Mouse (Mus musculus): ENCODE results near the gene Sertad2.
A peak's percentile ranks its signal among the peaks of the same experiment; 100 is the strongest.

The Sertad2 gene

DNA sequence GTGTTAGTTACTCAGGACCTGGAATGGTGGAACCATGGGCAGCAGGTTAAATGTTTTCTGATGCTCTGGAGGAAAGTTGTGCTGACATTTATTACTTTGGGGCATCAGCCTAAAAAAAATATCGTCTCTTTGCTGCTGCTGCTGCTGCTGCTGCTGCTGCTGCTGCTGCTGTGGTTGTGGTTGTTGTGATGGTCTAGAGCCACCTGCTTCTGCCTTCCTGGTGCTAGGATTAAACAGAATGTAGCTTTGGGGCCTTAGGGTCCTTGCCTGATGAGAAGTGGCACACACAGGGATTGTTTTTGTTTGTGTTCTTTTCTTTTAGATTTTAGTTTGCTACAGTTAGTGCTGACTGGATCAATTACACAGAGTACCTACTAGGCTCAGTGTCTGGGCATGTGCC is 101.1 kb downstream of the Sertad2 start:
- no peak for DNase-seq (ENCODE audit: low spot score in 2 of 2)

DNA sequence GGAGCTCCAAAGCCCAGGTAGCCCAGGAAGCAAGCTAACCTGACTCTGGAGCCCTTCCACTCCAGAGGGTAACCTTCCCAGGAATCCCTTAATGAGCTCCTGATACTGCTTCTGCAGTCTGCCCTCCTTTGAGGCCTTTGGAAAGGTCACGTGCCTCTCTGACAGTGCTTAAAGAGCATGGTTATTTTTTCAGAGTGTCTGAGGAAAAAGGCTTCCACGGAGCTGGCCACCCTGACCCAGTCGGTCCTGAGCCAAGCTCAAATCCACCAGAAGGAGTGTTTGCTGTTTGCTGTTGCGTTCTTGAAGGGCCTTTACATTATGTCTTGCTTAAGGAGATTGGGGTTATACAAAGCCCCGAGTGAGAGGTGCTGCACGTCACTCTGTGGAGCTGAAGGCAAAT is 101.8 kb downstream of the Sertad2 start:
- DNase-seq (ENCODE audit: low spot score in 2 of 2), result no peak

DNA sequence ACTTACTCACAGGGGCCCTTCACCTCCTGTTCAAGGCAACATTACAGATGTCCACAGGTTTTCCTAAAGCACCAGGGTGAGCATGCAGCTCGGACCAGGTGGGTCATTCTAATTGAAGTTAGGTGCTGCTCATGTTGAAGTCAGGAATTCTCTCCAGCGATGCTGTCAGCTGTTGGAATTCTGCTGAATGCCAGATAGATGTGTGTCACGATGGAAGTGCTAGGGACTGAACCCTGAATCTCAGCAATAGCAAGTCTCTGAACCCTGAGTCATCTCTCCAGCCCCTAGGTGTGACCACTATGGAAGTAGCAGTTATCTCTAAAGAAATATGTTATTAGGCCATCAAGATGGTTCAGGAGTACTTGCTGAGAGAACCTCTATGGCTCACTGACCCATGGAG is 102.5 kb downstream of the Sertad2 start:
- no peak for DNase-seq (ENCODE audit: low spot score in 2 of 2)

DNA sequence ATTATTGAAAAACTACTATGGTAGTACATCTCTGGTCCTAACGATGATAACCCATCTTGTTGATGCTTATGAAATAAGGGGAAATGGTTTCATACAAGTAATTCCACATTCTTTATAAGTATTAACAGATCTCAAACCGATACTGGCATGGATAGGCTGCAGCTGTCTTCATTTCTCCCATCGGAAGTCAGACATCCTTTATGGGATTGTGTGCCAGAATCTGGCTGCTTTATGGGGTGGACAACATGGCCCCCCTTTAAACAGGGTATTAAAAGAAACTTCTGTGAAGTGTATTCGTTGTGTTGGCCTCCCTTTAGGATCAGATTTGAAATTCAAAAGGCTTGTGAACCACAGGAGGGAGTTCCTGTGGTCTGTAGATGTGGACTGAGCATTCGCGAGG is 103.1 kb downstream of the Sertad2 start:
- DNase-seq (ENCODE audit: low spot score in 2 of 2), result no peak

DNA sequence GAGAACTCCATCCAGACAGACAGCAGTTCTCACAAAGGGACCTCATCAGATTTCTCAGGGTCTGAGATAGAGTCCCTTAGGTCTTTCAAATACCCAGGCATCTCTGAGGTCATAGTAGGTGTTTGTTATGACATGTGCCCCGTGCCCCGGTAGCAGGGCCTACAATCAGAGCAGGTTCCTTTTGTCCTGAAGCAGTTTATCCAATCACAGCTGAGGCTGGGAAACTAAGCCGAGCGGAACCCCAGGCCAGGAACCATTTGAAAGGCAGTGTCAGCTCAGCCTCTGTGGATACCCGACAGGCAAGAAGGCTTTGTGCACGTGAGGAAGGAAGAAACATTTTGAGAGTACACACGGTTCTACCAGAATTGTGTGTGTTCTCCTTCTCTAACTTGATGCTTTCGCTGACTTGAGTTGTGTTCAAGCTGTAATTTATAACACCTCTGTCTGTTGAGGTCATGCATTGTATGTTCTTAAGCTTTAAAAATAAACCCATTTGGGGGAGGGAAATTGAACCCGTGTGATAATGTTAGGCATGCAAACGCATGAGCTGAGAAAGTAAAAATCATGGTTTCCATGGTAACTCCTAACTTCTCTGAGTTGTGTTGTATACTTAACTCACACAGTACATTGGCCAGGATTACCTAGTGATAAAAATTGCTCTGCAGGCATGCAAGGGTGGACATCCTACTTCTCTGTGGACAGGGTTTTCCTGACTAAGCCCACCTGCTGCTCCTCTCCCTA is 104.1 kb downstream of the Sertad2 start:
- DNase-seq (ENCODE audit: low spot score in 2 of 2), result no peak

DNA sequence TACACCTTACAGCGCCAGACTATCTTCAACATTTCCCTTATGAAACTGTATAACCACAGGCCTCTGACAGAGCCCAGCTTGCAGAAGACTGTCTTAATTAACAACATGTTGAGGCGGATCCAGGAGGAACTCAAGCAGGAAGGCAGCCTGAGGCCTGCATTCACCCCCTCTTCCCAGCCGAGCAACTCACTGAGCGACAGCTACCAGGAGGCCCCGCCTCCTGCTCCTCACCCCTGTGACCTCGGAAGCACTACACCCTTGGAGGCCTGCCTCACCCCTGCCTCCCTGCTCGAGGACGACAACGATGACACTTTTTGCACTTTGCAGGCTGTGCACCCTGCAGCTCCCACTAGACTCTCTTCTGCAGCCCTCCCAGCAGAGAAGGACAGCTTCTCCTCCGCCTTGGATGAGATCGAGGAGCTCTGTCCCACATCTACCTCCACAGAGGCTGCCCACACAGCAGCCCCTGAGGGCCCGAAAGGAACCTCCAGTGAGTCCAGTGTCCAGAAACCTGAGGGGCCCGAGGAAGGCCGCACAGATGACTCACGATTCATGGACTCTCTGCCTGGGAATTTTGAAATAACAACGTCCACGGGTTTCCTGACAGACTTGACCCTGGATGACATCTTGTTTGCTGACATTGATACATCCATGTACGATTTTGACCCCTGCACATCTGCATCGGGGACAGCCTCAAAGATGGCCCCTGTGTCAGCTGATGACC is 105.0 kb downstream of the Sertad2 start:
- DNase-seq (ENCODE audit: low spot score in 2 of 2), result no peak

DNA sequence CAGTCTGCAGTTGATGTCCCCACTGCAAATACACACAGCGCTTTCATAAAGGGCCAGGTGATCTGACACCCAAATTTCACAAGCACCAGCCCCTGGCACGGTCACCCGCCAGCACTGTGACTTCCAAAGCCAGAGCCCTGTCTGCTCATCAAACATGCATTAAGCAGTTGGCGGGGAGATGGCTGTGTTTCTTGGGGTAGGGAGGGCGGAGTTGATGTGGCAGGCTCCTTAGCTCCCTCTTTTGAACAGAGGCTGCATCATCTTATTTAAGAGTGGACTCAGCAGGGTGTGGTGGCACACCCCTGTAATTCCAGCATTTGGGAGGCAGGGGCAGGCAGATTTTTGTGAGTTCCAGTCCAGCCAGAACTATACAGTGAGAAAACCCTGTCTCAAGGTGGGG is 106.4 kb downstream of the Sertad2 start:
- DNase-seq (ENCODE audit: low spot score in 2 of 2), result no peak

DNA sequence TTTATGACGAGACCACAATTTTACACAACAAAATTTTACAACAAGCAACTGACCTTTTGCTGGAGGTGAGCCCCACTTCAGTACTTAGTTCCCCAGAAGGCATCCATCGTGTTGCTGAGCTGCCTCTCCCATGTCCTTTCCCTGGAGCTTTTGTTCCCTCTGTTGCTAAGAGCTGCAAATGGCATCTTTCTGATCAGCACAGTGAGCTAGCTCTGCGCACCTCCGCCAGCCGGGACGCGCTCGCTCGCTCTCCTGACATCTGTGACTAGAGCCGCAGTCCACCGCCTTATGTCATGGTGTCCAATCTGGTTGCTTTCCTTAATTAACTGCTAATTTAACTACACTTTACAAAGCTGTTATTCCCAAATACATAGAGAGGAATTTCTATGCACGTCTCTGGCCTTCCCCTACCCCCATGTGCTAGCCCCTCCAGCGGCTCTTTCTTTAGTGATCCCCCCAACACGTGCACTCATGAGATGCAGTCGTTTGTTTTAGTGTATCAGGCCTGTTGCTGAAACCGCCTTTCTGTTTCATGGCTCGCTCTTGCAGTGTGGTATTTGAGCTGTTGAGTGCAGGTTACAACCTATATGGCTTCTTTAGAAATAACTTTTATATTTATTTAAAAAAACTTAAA is 107.1 kb downstream of the Sertad2 start:
- no peak for DNase-seq (ENCODE audit: low spot score in 2 of 2)

DNA sequence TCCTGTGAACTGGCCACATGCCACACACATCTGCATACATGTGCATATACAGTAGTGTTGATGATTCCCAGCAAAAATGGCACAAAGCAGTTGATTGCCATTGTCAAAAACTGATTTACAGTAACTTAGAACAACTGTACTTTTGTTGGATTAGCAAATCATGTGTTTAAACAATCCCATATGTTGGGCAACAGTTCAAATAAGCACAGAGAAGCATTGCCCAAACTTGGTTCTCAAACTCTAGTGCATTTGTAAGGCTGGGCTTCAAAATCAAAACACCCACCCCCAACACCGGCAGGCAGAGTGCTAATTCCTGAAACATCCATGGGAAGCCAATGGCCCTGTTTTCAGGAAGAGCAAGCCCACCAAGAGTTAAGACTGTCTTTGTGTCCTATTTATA is 108.1 kb downstream of the Sertad2 start:
- DNase-seq (ENCODE audit: low spot score in 2 of 2), result no peak

DNA sequence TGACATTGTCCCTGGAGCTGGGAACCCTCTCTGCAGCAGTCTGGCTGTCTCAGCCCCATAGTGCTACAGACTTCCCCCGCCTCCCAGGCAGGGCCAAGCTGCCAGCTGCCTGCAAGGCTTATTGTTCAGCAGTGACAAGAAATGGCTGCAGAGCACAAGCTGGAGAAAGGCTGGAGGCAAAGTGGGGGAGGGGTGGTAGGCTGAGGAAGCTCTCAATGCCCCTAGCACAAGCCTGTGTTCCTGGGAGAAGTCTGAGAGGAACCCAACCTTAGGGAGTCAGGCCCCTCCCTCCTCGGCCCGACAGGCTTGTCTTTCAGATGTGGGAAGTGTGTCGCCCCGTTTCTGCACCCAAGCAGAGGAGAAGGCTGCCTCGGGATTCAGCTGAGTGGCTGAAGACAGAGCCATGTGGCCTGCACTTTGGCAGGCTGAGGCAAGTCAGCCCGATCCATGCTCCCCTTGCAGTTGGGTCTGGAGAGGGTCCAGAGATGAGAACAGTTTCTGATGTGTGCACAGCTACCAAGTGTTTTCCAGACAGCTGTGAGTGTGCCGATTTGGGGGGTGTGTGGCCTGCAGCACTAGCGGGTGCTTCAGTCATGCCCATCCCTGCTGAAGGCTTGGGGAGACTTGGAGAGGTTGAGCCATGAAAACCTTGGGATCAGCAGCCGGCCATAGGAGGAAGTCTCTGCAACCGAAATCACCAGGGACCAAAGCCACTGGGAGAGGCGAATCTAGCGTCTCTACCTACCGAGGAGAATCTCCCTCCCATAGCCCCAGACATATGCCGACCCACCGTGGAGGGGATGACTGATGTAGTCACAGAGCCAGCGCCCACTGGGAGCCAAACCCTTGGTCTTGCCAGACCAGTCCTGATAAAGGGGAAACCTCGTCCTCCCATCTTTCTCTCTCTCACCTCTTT is 113.0 kb downstream of the Sertad2 start:
- DNase-seq (ENCODE audit: low spot score in 2 of 2), result peak; percentile 47 to 59

DNA sequence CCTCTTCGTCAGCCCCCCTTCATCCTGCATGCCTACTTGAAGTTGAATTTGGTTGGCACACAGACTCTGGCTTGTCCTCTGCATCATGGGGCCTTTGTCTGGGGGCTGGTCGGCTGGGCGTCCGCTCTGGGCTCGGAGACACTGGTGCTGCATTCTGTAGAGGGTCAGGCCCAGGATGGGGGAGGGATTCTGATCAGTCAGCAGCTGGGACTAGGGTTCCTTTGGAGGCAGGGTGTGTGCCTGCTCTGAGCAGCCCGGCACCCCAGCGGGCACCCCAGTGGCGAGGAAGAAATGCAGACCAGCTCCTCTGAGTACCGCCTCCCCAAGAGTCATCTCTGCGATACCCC is 113.6 kb downstream of the Sertad2 start:
- no peak for DNase-seq (ENCODE audit: low spot score in 2 of 2)

DNA sequence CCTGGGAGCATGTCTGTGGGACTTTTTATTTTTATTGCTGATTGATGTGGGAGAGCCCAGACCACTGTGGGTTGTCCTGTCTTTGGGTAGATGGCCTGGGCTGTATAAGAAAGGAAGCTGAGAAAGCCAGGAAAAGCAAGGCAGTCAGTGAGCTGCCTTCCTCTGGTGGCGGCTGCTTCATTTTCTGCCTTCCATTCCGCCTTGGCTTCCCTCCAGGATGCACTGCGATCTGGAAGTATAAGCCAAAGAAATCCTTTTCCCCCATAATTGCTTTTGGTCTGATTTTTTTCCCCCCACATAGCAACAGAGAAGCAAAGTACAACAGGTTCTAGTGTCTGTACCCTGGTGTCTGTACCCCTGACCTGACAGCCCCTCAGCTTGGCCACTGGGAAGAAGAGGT is 116.0 kb downstream of the Sertad2 start:
- DNase-seq (ENCODE audit: low spot score in 2 of 2), result no peak

DNA sequence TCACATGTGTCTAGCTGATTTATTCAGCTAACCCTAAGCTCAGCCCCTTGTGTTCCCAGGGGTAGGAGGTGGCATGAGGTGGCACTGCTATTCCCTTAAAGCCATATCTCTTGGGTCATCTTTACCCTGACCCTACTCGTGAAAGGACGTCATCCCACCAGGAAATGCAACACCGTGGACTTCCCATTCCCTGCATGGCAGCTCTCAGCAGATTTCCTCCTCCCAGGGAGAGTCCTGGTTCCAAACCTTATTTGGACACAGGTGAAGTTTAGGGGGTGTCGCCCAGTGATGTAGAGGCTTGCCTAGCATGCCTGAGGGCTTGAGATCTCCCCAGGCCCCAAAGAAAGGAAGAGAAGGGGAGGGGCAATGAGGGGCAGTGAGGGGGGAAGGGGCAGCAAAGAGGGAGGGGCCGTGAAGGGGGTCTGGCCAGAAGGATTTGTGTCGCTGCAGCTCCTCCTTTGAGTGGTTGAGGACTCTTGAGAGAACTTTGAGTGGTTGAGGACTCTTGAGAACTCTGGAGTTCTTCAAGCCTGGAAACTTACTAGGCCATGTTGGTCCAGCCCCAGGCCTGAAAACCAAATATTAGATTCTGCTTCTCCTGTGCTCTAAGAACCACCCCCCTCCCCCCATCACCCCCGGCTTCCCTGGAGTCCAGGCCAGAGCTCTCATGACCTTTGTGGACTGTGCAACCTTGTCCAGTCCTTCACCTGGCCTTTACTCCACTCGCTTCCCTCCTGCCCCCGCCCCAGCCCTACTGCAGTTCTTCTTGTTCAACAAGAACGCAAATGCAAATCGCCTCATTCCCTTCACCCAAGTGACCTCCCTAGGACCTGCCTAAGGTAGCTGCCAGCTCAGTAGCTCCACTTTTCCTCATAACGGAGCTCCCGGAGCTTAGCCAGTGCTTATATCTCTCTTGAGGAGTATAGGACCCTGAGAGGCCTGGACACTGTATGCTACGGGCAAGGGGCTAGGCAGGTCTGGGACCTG is 117.4 kb downstream of the Sertad2 start:
- no peak for DNase-seq (ENCODE audit: low spot score in 2 of 2)

DNA sequence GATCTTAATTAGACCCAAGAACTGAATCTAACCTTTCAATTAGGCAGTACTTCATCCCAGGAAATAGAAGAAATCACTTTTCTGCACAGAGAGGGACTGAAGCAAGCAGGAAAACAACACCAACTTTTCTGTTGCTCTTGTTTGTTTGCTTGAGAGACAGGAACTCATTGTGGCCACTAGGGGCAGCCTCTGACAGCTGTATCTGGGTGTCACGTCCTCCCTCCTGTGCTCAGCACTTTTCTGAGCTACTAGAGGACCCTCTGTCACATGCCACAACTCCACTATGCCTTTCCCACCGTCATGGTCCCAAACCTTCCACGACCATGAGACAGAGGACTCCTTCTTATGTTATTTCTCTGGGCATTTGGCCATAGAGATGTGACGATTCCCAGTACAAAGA is 118.6 kb downstream of the Sertad2 start:
- no peak for DNase-seq (ENCODE audit: low spot score in 2 of 2)

DNA sequence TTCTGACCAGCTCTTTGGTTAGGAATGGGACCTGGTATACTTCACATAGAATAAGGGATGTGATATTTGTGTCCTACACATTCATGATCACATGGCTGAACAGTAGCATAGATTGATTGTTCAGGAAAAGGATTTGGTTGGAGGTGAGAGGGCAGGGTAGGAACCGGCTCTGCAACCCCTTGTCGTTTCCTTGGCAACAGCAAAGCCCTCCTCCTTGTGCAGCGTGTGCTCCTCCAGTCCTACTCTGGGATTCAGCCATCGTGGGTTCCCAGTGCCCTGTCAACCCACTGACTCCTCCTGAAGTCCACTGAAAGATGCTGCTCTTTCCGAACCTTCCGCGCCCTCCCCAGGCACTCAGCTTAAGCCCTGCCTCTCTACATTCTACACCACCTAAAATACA is 119.8 kb downstream of the Sertad2 start:
- no peak for DNase-seq (ENCODE audit: low spot score in 2 of 2)

DNA sequence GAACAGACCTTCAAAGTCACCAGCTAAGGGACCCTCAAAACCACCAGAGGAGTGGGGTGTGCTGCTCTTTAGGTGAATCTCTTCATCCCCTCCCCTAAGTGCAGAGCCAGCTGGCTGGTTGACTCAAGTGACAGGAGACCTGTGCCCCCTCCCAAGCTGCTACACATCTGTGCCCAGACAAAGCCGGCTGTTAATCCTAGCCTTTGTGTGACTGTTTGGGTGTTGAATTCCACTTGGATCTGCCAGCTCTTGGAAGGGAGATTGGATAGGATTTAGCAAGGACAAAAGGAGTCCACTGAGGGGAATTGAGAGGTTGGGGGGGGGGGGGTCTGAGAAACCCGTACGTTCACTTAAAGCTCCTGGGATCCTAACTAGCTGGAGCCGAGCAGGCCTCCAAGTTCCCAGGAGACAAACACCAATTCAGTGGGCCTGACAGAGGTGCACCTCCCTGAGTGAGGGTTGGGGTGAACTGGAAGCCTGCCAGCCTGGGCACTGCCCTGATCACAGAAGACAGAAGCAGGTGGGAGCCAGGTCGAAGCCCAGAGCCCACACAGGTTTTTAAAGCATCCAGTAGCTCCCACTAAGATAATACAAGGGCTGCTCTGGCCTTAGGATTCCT is 120.6 kb downstream of the Sertad2 start:
- no peak for DNase-seq (ENCODE audit: low spot score in 2 of 2)

DNA sequence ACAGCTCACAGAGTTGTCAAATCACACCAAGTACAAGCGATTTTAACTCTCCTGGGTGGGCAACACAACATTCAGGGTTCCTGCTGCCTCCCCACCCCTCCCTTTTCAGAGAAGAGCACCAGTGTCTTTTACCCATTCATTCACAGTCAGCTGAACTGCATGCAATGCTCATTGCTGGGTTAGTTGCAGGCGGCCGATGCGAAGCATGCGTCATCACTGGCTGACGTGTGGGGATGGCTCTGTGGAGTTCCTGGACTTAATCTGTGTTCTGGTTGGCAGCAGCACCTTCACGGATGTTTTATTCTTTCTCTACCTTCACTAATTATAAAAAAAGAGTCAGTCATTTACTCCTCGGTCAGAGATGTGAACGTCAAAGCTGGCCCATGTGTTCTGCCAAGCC is 121.8 kb downstream of the Sertad2 start:
- DNase-seq (ENCODE audit: low spot score in 2 of 2), result no peak

DNA sequence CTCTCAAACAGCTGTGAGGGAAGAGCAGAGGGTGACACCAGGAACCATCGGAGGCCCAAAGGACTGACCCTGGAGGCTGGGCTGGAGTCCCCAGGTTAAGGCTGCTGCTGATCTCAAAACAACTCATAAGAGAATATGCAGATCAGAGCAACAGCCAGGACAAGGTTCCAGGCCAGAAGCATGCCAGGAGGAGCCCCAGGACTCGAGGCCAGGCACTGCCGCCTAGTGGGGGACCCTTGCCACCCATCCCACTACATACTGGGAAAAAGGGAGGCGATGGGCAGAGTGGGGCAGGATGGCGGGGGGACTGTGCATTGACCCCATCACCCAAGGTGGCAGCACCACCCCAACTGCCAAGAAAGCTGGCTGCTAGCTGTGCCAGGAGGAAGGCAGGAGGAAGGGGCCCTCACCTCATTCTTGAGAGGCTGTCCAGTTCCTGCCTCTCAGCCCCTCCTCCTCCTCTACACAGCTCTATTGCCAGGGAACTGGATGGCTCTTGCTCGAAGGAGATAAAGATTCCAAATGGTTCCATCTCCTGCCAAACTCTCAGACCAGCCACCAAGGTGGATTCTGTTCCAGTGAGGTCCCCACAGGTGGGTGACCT is 128.8 kb downstream of the Sertad2 start:
- DNase-seq (ENCODE audit: low spot score in 2 of 2), result no peak

DNA sequence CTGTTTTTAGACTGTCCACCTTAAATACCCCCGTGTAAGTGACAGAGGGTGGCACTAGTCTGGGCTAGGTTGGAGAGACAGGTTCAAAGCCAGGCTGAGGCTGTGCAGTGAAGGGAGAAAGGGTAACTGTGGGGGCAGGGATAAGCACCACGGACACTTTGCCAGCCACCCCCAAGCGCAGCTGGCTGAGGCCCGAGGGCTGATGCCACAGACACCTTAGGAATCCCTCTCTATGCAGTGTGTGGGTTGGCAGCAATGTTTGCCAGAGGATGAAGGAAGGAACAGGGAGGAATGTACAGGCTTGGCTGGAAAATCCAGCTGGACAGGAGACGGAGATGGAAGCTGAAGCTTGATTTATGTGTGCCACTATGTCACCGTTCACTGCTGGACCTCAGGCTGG is 129.5 kb downstream of the Sertad2 start:
- no peak for DNase-seq (ENCODE audit: low spot score in 2 of 2)

DNA sequence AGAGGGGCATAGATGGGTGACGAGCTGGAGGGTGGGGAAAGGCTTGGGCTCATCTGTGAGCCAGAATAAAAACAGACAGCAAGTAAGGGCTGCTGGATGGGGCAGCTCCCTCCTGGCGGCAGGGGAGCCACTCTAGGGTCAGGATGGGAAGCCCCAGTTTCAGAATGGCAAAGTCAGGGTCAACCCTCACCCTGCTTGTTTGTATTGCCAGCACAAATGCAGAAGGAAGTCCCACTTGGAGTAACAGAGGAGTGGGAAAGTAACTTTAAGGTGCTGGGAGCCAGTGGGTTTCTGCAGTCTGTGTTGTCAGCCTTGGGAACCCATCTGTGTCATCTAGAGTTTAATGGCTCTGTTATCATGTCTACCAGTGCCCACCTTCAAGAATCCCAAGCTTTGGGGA is 136.3 kb downstream of the Sertad2 start:
- no peak for DNase-seq (ENCODE audit: low spot score in 2 of 2)
